Mouse (Mus musculus): ENCODE data around the gene Fam120a.

- no peak for TF ChIP-seq CHD2 (IDR thresholded peaks at IDR 0.05; ENCODE audit: low read length)
- no peak for TF ChIP-seq CTCF (IDR thresholded peaks at IDR 0.05 in 2 of 3, conservative IDR thresholded peaks at IDR 0.05 in 1 of 3; ENCODE audit: control insufficient read depth in 1 of 3, insufficient read depth in 1 of 3, low read depth in 2 of 3, low read length in 3 of 3, poor library complexity in 1 of 3, severe bottlenecking in 1 of 3)
- TF ChIP-seq MAX (IDR thresholded peaks at IDR 0.05; ENCODE audit: low read length), result no peak
- no peak for TF ChIP-seq POLR2A (IDR thresholded peaks at IDR 0.05; ENCODE audit: control insufficient read depth in 1 of 2, insufficient read depth in 1 of 2, low read depth in 1 of 2, low read length in 2 of 2, poor library complexity in 1 of 2)
- no peak for TF ChIP-seq UBTF (IDR thresholded peaks at IDR 0.05; ENCODE audit: borderline replicate concordance, insufficient read depth, low read depth, low read length)
- no peak for TF ChIP-seq EP300 (IDR thresholded peaks at IDR 0.05; ENCODE audit: low read depth in 1 of 2, low read length in 2 of 2)
- TF ChIP-seq RAD21 (IDR thresholded peaks at IDR 0.05; ENCODE audit: low read depth, low read length), result no peak
- TF ChIP-seq NELFE (IDR thresholded peaks at IDR 0.05; ENCODE audit: low read depth, low read length), result no peak
- no peak for TF ChIP-seq USF2 (IDR thresholded peaks at IDR 0.05; ENCODE audit: borderline replicate concordance in 1 of 2, insufficient read depth in 1 of 2, low read depth in 1 of 2, low read length in 2 of 2)
- no peak for TF ChIP-seq ZKSCAN1 (IDR thresholded peaks at IDR 0.05; ENCODE audit: low read depth, low read length)
- no peak for TF ChIP-seq E2F4 (IDR thresholded peaks at IDR 0.05; ENCODE audit: borderline replicate concordance, low read depth, low read length)
Observed at GRCm38 (mm10) chr13:48950600-48951241, 17.1 kb downstream of the Fam120a start.

All from MEL (cell line).